Mouse (Mus musculus) heart, embryonic 12.5 days (tissue): Measurements from ENCODE around the gene Tyro3. TPM values are rescaled to one million over a fixed set of nuclear protein-coding genes. Genes with fewer than 3 reads are reported as not detected.

Experiments used
- ATAC-seq: fragments of 200-750 bp; cut with Nextera tagmentation; 2 replicates; pipeline ENCODE4 v1.8.0; 2017; ENCODE audit warnings: moderate TSS enrichment, moderate library complexity; ENCODE audit not compliant: insufficient number of reproducible peaks, low FRiP score
- H3K27ac ChIP-seq: fragments of 300-500 bp; sonication (generic); 2 replicates; pipeline ENCODE4 v1.5.1; 2016; ENCODE audit warnings: mild to moderate bottlenecking, moderate library complexity; ENCODE audit not compliant: poor library complexity, severe bottlenecking
- H3K27me3 ChIP-seq: fragments of 300-500 bp; sonication (generic); replicated peaks from 2 replicates; pipeline ENCODE4 v1.6.1; 2016; ENCODE audit warnings: mild to moderate bottlenecking, moderate library complexity
- H3K36me3 ChIP-seq: fragments of 300-500 bp; sonication (generic); 2 replicates; pipeline ENCODE4 v1.6.1; 2016; ENCODE audit warnings: mild to moderate bottlenecking, moderate library complexity
- H3K4me1 ChIP-seq: fragments of 300-500 bp; sonication (generic); replicated peaks from 2 replicates; pipeline ENCODE4 v1.6.1; 2016; ENCODE audit warnings: mild to moderate bottlenecking
- H3K4me2 ChIP-seq: fragments of 300-500 bp; sonication (generic); 2 replicates; pipeline ENCODE4 v1.6.1; 2016; ENCODE audit warnings: mild to moderate bottlenecking, moderate library complexity
- H3K4me3 ChIP-seq: fragments of 300-500 bp; sonication (generic); 2 replicates; pipeline ENCODE4 v1.5.1; 2016; ENCODE audit warnings: mild to moderate bottlenecking
- H3K9ac ChIP-seq: fragments of 300-500 bp; sonication (generic); 2 replicates; pipeline ENCODE4 v1.6.1; 2016; ENCODE audit warnings: mild to moderate bottlenecking, moderate library complexity
- H3K9me3 ChIP-seq: fragments of 300-500 bp; sonication (generic); replicated peaks from 2 replicates; pipeline ENCODE4 v1.6.1; 2016; ENCODE audit warnings: mild to moderate bottlenecking, moderate library complexity
- WGBS: fragments of 180-500 bp; shearing (Covaris S2); methylation state at CpG from one replicate; pipeline ENCODE4 v1.1.7; 2016; 5-methylcytosine and 5-hydroxymethylcytosine counted together
- polyA plus RNA-seq: library from polyadenylated mRNA; unstranded; fragments of >200 nt; fragmentation: Nextera tagmentation; extraction: Ambion mirVana; gene quantifications from 2 replicates; pipeline ENCODE4 v1.2.1, GENCODE M21; 2016

Tyro3 gene
- polyA plus RNA-seq, 1 experiment from 2014 or later, result 9.2 TPM

GRCm38 (mm10) chr2:119789996-119790395 is 7.5 kb upstream of the Tyro3 start:
- 82% methylated on average over 2 of the region's 2 CpGs for WGBS
- H3K27ac ChIP-seq, result no peak overlapping the region
- H3K27me3 ChIP-seq, result no peaks in the 10 kb centered on the region
- ATAC-seq, result no peak
- no peaks in the 10 kb centered on the region for H3K36me3 ChIP-seq
- H3K4me2 ChIP-seq, result no peak overlapping the region
- H3K9me3 ChIP-seq, result no peaks in the 10 kb centered on the region
- H3K9ac ChIP-seq, result no peak overlapping the region
- no peak overlapping the region for H3K4me3 ChIP-seq
- H3K4me1 ChIP-seq, result peaks cover 7% of the 10 kb centered on the region; the same call in 1 of the 2 replicates

- Histone ChIP-seq H3K27ac (0 out of 2 replicates have a peak overlapping the region, but pooled peaks have one; percentile 6), H3K27me3 (peaks cover 20% of the 10 kb centered on the region; the same call in 1 of the 2 replicates), H3K9me3 (no peaks in the 10 kb centered on the region), H3K9ac (no peak overlapping the region), H3K4me3 (peak overlapping the region; percentile 68; the same call in 1 of the 2 replicates), H3K4me1 (peaks cover 45% of the 10 kb centered on the region), H3K36me3 (no peaks in the 10 kb centered on the region), H3K4me2 (peak overlapping the region; percentile 97)
- 10% methylated on average over 13 of the region's 13 CpGs for WGBS
- no peak for ATAC-seq
These were observed 854 bp downstream of the Tyro3 start for GRCm38 (mm10) chr2:119798246-119798927.

DNA sequence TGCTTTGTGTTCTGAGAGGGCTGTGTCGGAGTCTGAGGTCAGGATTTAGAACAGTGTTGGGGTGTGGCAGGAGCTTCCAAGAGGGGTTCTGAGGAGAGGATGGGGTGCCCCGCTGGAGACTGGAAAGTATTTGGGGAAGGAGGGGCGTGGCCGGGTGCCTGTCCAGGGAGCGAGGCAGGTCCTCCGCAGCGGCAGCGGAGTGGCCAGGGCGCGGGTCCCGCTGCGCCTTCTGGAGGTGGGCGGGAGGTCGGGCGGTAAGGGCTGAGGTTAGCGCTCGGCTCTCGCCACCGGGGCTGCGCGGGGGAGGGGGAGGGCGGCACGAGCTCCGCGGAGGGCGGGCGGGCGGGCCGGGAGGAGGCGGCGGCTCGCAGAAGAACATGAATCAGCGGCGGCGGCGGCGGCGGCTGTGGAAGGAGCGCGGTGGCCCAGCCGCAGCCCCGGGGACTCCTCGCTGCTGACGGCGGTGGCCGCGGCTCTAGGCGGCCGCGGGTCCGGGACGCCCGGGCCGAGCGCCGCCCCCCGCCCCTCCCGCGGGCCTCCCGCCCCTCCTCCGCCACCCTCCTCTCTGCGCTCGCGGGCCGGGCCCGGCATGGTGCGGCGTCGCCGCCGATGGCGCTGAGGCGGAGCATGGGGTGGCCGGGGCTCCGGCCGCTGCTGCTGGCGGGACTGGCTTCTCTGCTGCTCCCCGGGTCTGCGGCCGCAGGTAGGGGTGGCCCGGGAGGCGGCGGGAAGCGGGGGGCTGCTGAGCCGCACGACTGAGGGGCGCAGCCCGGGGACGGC is 1.8 kb downstream of the Tyro3 start:
- peak overlapping the region; percentile 91 for H3K9ac ChIP-seq
- H3K27ac ChIP-seq, result 0 out of 2 replicates have a peak overlapping the region, but pooled peaks have one; percentile 12
- peak; percentile 74 for ATAC-seq
- H3K4me1 ChIP-seq, result peaks cover 55% of the 10 kb centered on the region
- under 1% methylated on average over 69 of the region's 89 CpGs for WGBS
- H3K9me3 ChIP-seq, result no peaks in the 10 kb centered on the region
- H3K36me3 ChIP-seq, result peaks cover 5% of the 10 kb centered on the region; the same call in 1 of the 2 replicates
- H3K27me3 ChIP-seq, result peaks cover 20% of the 10 kb centered on the region; the same call in 1 of the 2 replicates
- peak overlapping the region; percentile 68 for H3K4me3 ChIP-seq
- H3K4me2 ChIP-seq, result peak overlapping the region; percentile 97

DNA sequence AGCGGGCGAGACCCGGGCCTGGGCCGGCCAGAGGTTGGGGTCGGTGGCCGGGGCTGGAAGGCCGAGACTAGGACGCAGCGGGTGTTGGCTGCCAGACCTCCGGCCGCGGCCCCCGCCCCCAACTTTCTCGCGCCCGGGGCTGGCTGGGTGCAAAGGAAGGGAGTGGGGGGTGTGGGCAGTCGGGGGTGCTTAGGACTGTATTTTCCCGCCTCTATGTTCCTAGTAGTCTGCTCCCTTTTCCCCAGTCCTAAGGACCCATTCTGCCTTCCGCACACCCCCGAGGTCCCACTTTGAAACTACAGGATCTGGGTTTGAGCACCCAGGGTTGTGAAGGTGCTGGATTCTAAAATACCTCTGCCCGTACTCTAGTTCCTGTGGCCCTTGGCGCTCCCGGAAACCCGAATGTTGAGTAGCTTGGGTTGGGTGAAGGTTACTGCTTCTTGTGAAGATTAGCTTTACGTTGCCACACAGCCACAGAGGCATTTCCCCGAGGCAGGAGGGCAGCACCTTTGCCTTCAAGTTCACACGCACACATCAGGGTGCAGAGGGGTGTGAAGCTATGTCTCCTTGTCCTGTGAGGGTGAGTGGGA is 2.5 kb downstream of the Tyro3 start:
- WGBS, result under 1% methylated on average over 24 of the region's 27 CpGs
- Histone ChIP-seq H3K4me1 (peaks cover 62% of the 10 kb centered on the region), H3K36me3 (peaks cover 7% of the 10 kb centered on the region; the same call in 1 of the 2 replicates), H3K27me3 (peaks cover 20% of the 10 kb centered on the region; the same call in 1 of the 2 replicates), H3K9ac (peak overlapping the region; percentile 91), H3K27ac (0 out of 2 replicates have a peak overlapping the region, but pooled peaks have one; percentile 12), H3K4me3 (peak overlapping the region; percentile 68), H3K9me3 (no peaks in the 10 kb centered on the region), H3K4me2 (peak overlapping the region; percentile 97)
- ATAC-seq, result peak; percentile 23; the same call in 1 of the 2 replicates

- no peak for ATAC-seq
- WGBS, result 61% methylated on average over 15 of the region's 15 CpGs
- Histone ChIP-seq H3K4me1 (peaks cover 69% of the 10 kb centered on the region), H3K9me3 (no peaks in the 10 kb centered on the region), H3K27ac (no peak overlapping the region), H3K4me2 (peak overlapping the region; percentile 97), H3K36me3 (peaks cover 7% of the 10 kb centered on the region; the same call in 1 of the 2 replicates), H3K4me3 (peak overlapping the region; percentile 68), H3K9ac (no peak overlapping the region), H3K27me3 (peaks cover 20% of the 10 kb centered on the region; the same call in 1 of the 2 replicates)
These were observed 3.6 kb downstream of the Tyro3 start for GRCm38 (mm10) chr2:119800876-119801846.

GRCm38 (mm10) chr2:119802767-119803617 is 5.5 kb downstream of the Tyro3 start:
- Histone ChIP-seq H3K9me3 (no peaks in the 10 kb centered on the region), H3K9ac (0 out of 2 replicates have a peak overlapping the region, but pooled peaks have one; percentile 1), H3K4me1 (peaks cover 55% of the 10 kb centered on the region), H3K4me3 (no peak overlapping the region), H3K27me3 (peaks cover 7% of the 10 kb centered on the region; the same call in 1 of the 2 replicates), H3K36me3 (peaks cover 7% of the 10 kb centered on the region; the same call in 1 of the 2 replicates), H3K4me2 (0 out of 2 replicates have a peak overlapping the region, but pooled peaks have one; percentile 2), H3K27ac (no peak overlapping the region)
- WGBS, result 51% methylated on average over 10 of the region's 10 CpGs
- no peak; the same call in 1 of the 2 replicates for ATAC-seq

DNA sequence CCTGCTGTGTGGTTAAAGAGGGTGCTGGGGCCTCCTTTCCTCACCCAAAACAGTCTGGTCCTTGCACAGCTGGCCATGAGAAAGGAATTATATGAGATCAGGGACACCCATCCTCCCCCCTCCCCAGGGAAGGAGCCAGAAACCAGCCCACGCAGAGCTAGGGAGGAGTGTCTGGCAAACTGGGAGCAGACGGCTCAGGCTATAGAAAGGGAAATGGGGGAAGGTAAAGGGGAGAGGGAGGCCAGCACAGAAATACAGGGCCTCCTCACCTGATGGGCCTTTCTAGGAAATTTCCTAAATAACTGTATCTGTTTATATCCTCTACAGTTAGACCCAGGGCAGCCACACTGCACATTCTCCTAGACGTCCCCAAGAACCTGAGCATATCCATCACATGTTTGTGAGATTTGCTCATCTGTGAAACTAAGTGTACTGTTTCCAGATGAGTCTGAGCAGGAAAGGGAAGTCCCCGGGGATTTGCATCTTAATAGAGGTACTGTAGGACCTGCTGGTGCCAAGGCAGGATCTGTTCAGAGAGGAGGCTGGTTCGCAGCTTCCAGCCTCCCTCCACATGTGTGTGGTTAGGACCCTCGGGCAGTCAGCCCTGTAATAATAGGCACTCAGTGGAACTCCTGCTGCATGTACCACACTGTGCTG is 6.2 kb downstream of the Tyro3 start:
- H3K27ac ChIP-seq, result no peak overlapping the region
- H3K9ac ChIP-seq, result 0 out of 2 replicates have a peak overlapping the region, but pooled peaks have one; percentile 1
- H3K9me3 ChIP-seq, result no peaks in the 10 kb centered on the region
- ATAC-seq, result no peak
- WGBS, result 42% methylated on average over 6 of the region's 6 CpGs
- H3K36me3 ChIP-seq, result peaks cover 7% of the 10 kb centered on the region; the same call in 1 of the 2 replicates
- H3K4me1 ChIP-seq, result peaks cover 55% of the 10 kb centered on the region
- no peak overlapping the region for H3K4me2 ChIP-seq
- no peak overlapping the region for H3K4me3 ChIP-seq
- peaks cover 7% of the 10 kb centered on the region; the same call in 1 of the 2 replicates for H3K27me3 ChIP-seq

DNA sequence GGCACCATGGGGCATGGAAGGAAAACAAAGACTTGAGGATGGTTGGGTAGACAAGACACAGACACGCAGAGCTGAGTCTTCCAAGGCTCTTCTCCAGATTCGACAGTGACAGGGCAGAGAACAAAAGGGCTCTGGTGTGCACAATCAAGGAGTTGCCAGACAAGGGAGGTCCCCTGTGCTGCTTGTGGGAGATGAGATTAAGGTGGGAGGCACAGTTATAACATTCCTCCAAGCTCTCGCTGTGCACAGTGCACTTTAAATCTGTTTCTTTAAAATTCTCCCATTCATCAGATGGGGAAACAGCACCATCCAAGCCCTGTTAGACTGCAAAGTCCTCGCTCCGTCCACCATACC is 6.7 kb downstream of the Tyro3 start:
- Histone ChIP-seq H3K4me3 (no peak overlapping the region), H3K9me3 (no peaks in the 10 kb centered on the region), H3K36me3 (peaks cover 7% of the 10 kb centered on the region; the same call in 1 of the 2 replicates), H3K4me2 (no peak overlapping the region), H3K27ac (no peak overlapping the region), H3K9ac (no peak overlapping the region), H3K27me3 (peaks cover 7% of the 10 kb centered on the region; the same call in 1 of the 2 replicates), H3K4me1 (peaks cover 59% of the 10 kb centered on the region)
- no peak for ATAC-seq
- WGBS, result 53% methylated on average over 5 of the region's 5 CpGs

GRCm38 (mm10) chr2:119804776-119805175 is 7.2 kb downstream of the Tyro3 start:
- H3K27me3 ChIP-seq, result peaks cover 7% of the 10 kb centered on the region; the same call in 1 of the 2 replicates
- WGBS, result 49% methylated on average over 9 of the region's 9 CpGs
- peaks cover 7% of the 10 kb centered on the region; the same call in 1 of the 2 replicates for H3K36me3 ChIP-seq
- no peak for ATAC-seq
- no peaks in the 10 kb centered on the region for H3K9me3 ChIP-seq
- no peak overlapping the region for H3K9ac ChIP-seq
- H3K27ac ChIP-seq, result no peak overlapping the region
- H3K4me1 ChIP-seq, result peaks cover 60% of the 10 kb centered on the region
- H3K4me3 ChIP-seq, result no peak overlapping the region
- no peak overlapping the region for H3K4me2 ChIP-seq
